Mouse (Mus musculus) embryo, embryonic 11.5 days (tissue): ENCODE data around the gene Ube2ql1.

ENCODE experiments used
- DNase-seq: peaks from one replicate; pipeline ENCODE4 v3.0.0-alpha.2; 2012; ENCODE audit warnings: low read depth, low spot score

Gene Ube2ql1

GRCm38 (mm10) chr13:69708236-69708635 is 31.5 kb downstream of the Ube2ql1 start:
- DNase-seq: no peak

- no peak for DNase-seq
Measured at GRCm38 (mm10) chr13:69707496-69707895, 32.2 kb downstream of the Ube2ql1 start.

DNA sequence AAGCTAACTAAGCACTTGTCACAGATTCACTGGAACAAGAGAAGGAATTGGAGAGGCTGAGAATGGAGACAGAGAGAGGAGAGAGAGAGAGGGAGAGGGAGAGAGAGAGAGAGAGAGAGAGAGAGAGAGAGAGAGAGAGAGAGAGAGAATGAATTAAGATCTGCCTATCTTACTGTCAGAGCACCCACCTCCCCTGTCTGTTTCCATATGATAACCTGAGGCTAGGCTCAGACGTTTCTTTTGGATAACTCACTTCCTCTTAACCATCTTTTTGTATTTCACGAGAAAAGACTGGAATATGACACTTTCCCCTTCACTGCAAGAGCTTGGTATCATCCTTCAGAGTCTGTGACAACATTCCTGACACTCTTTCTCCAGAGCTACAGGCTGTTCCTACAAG is 32.8 kb downstream of the Ube2ql1 start:
- no peak for DNase-seq

DNA sequence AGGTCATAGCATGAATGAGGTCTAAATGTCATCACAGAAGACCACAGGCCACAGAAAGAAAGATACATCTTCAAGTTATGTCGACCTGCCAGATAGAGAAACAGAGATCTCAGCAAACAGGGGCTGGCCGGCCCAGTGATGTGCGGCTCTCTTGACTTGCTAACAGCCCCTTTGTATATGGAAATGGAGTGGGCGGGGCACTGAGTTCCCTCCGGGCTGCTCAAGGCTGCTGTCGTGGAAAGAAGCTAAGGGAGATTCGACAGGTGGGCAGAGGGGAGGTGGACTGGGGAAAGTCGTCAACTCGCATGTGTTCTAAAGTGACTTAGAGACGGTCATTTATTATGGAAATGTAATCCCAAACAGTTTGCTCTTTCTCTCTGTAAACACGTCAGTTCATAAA is 36.2 kb downstream of the Ube2ql1 start:
- DNase-seq: no peak

- no peak for DNase-seq
Measured at GRCm38 (mm10) chr13:69701397-69701796, 38.3 kb downstream of the Ube2ql1 start.

- DNase-seq: no peak
Measured at GRCm38 (mm10) chr13:69700827-69701226, 38.9 kb downstream of the Ube2ql1 start.

DNA sequence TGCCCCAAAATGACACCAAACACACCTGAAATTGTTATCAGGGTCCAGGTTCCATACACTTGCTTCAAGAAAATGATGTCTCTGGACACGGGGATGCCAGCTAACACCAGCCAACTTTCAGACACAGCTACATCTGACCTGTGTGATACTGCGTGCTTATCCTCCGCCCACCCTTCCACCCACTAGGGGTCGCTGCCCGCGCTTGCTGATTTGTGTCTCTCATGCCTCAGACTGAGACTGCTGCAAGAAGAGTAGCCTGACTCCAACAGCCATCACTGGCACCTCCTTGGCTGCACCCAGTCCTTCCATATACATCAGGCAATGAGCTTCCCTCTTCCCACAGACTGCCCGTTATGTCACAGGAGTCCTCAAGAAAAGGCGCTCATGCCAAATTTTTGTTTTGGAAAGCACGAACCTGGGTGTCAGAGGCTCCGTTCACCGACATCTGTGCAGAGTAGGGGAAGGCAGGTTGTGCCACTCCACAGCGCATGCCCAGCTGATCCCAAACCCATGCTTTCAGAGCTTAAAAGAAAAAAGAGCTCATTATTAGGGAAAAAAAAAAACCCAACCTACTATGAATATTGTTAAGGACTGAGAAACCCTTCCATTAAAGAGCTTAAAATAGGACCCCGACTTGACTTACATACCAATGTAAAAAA is 43.2 kb downstream of the Ube2ql1 start:
- DNase-seq: peak; percentile 66

DNA sequence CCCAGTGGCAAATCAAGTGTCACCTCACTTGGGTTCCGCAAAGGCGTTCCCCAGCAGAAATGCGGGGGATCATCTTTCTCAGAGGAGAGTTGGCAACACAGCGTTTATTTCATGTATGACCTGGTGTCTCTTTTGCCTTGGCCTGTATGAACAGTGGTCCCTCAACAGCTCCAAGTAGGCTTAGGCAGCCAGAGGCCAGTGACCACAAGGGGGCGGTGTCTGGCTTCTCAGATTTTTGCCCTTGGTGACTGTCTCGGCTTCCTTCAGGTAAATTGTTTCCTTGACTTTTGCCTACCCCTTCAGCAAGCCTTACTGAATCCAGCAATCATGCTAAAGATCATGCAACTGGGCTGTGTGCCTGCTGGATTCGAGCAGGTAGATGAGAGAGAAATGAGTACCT is 48.6 kb downstream of the Ube2ql1 start:
- peak; percentile 22 for DNase-seq

- DNase-seq: no peak
Measured at GRCm38 (mm10) chr13:69687023-69687422, 52.7 kb downstream of the Ube2ql1 start.

GRCm38 (mm10) chr13:69685406-69685818 is 54.3 kb downstream of the Ube2ql1 start:
- DNase-seq: no peak

DNA sequence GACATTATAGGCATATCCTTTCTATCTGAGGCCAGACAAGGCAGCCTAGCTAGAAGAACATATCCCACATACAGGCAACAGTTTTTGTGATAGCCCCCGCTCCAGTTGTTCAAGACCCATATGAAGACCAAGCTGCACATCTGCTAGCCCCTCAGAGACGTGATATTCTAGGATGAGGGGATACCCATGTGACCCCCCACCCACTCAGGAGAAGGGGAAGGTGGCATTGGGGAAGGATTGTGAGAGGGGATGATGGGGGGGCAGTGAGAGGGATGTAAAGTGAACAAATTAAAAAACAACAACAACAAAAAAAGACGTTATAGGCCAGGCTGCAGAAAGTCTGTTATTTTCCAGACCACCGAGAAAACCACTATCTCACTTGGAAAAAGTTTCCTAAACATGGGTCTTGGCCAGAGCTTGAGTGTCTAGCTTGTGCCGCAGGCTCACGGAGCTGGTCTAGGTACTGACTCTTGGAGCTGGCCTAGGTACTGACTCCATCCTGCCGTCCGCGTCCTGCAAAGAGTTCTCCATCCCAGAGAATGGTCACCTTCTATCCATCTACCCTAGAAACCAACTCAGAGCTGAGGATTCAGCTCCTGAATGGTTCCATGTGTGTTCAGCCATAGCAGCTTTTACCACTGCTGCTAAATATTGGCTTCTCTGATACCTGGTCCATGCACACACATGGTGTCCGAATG is 65.6 kb downstream of the Ube2ql1 start:
- DNase-seq: no peak

GRCm38 (mm10) chr13:69673197-69673920 is 66.3 kb downstream of the Ube2ql1 start:
- DNase-seq: no peak

DNA sequence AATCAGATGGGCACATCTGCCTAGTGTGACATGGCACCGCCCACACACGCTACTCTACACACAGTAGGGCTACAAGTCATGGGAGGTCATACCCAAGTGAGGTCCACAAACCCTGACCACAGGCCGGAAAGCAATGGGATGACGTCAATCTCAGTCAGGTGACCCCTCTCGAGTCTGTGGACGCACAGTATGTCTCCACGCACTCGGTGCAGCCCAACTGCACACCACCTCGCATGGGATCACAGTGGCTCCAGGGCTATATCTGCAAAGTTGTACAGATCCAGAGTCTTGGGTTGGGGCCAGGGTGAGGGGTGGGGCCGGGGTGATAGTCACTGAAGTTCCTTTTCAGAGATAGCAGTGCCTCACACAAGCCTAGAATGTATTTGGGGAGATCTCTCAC is 67.1 kb downstream of the Ube2ql1 start:
- no peak for DNase-seq

DNA sequence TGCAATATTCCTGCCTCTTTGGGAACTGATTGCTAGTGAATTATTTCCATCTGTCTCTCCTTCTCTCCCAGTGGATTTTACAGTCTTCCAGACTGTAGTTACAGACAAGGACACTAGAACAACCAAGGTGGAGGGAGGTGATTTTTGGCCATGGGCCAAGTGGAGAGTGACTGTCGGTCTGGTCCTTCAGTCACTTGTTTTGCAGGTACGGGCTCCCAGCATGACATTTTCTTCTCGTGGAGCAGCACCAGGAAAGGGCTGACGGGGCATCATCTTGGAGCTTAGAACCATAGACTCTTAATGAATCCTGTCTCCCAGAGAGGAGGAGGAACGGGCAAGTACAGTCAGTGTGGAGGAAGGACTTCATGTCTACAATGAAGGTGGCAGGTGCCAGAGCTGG is 67.6 kb downstream of the Ube2ql1 start:
- no peak for DNase-seq

DNA sequence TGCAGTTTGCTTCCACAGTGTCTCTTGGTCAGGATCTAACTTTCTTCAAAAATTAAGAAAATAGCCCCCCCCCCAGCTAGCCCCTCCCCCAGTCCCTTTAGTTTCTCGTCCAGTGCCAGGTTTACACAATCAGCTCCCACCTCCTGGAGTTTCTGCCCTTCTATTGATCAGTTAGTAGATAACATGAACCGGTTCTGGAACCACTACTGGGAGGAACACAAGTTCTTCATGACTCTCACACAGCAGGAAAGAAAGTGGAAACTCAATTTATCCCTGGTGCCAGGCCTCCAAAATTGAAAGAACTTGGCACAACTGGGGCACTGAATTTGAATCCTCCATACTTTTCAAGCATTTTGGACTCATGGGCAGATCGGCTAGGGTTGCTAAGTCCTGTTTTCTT is 85.2 kb downstream of the Ube2ql1 start:
- DNase-seq: no peak
